Mouse (Mus musculus) myocyte (in vitro differentiated cells): ENCODE data around the gene Grtp1. TPM values are rescaled to one million over a fixed set of nuclear protein-coding genes. Genes with fewer than 3 reads are reported as not detected.

Experiments used
- H3K27me3 ChIP-seq: one replicate; pipeline ENCODE4 v1.6.1; 2011; ENCODE audit not compliant: control insufficient read depth, insufficient read depth, insufficient read length
- H3K36me3 ChIP-seq: one replicate; pipeline ENCODE4 v1.6.1; 2011; ENCODE audit not compliant: control insufficient read depth, insufficient read depth
- H3K4me2 ChIP-seq: one replicate; pipeline ENCODE4 v1.6.1; 2011; ENCODE audit warnings: low read depth, control low read depth
- H3K4me3 ChIP-seq: one replicate; pipeline ENCODE4 v1.5.1; 2011; ENCODE audit warnings: mild to moderate bottlenecking, control low read depth, moderate library complexity
- H3K79me2 ChIP-seq: one replicate; pipeline ENCODE4 v1.6.1; 2011; ENCODE audit not compliant: control insufficient read depth, insufficient read depth
- H3ac ChIP-seq: one replicate; pipeline ENCODE4 v1.6.1; 2011; ENCODE audit not compliant: control insufficient read depth, insufficient read length
- CEBPB ChIP-seq: IDR thresholded peaks from 2 replicates; pipeline ENCODE4 v1.6.1; 2011; ENCODE audit warnings: mild to moderate bottlenecking, moderate library complexity; ENCODE audit not compliant: poor library complexity, insufficient read depth, severe bottlenecking
- E2F4 ChIP-seq: IDR thresholded peaks from one replicate; pipeline ENCODE4 v1.6.1; 2011; ENCODE audit warnings: mild to moderate bottlenecking, control low read depth, moderate library complexity; ENCODE audit not compliant: insufficient read depth
- MAX ChIP-seq: IDR thresholded peaks from one replicate; pipeline ENCODE4 v1.6.1; 2011; ENCODE audit warnings: low read depth, mild to moderate bottlenecking, control low read depth
- MYOD1 ChIP-seq, 3 experiments: IDR thresholded peaks; one replicate each; pipeline ENCODE4 v1.6.1; 2011; ENCODE audit warnings: control low read depth in 2 of 3, low read depth in 2 of 3, mild to moderate bottlenecking in 2 of 3, moderate library complexity in 1 of 3; ENCODE audit not compliant: insufficient read length in 2 of 3, control insufficient read depth in 1 of 3
- MYOG ChIP-seq, 3 experiments: IDR thresholded peaks; one replicate each; pipeline ENCODE4 v1.6.1; 2011; ENCODE audit warnings: control low read depth in 2 of 3, low read depth in 2 of 3, mild to moderate bottlenecking in 2 of 3; ENCODE audit not compliant: insufficient read length in 2 of 3, control insufficient read depth in 1 of 3, insufficient read depth in 1 of 3
- POLR2A ChIP-seq: IDR thresholded peaks from one replicate; pipeline ENCODE4 v1.6.1; 2011; ENCODE audit warnings: low read depth, mild to moderate bottlenecking, control low read depth, moderate library complexity; ENCODE audit not compliant: insufficient read length
- POLR2AphosphoS2 ChIP-seq: IDR thresholded peaks from one replicate; pipeline ENCODE4 v1.6.1; 2011; ENCODE audit warnings: low read depth, control low read depth; ENCODE audit not compliant: insufficient read length
- REST ChIP-seq: IDR thresholded peaks from one replicate; pipeline ENCODE4 v1.6.1; 2011; ENCODE audit warnings: mild to moderate bottlenecking, control low read depth, moderate library complexity; ENCODE audit not compliant: insufficient read depth, insufficient read length
- SRF ChIP-seq: IDR thresholded peaks from one replicate; pipeline ENCODE4 v1.6.1; 2011; ENCODE audit warnings: low read depth; ENCODE audit not compliant: control insufficient read depth, insufficient read length
- TCF12 ChIP-seq: IDR thresholded peaks from one replicate; pipeline ENCODE4 v1.6.1; 2011; ENCODE audit warnings: mild to moderate bottlenecking, control low read depth; ENCODE audit not compliant: poor library complexity, insufficient read depth, severe bottlenecking
- TCF3 ChIP-seq: IDR thresholded peaks from one replicate; pipeline ENCODE4 v1.6.1; 2011; ENCODE audit warnings: low read depth, control low read depth; ENCODE audit not compliant: insufficient read length
- USF1 ChIP-seq: IDR thresholded peaks from one replicate; pipeline ENCODE4 v1.6.1; 2011; ENCODE audit warnings: low read depth, mild to moderate bottlenecking, control low read depth, moderate library complexity
- polyA plus RNA-seq: library from polyadenylated mRNA; unstranded; fragments of >200 nt; fragmentation: generic; extraction: Trizol; gene quantifications from one replicate; pipeline ENCODE4 v1.2.1, GENCODE M21; 2012; ENCODE audit warnings: missing spikeins

Grtp1 gene
- polyA plus RNA-seq, 1 experiment: 34.4 TPM

- Histone ChIP-seq H3K79me2 (no peaks in the 10 kb centered on the region), H3K36me3 (peaks cover 5% of the 10 kb centered on the region), H3K4me2 (peak overlapping the region; percentile 36), H3ac (no peak overlapping the region), H3K4me3 (no peak overlapping the region), H3K27me3 (no peaks in the 10 kb centered on the region)
- TF ChIP-seq MYOD1 (IDR thresholded peaks at IDR 0.05; ENCODE audit: control insufficient read depth in 1 of 3, insufficient read length in 2 of 3, low read depth in 2 of 3) (no peak), TCF3 (no peak), CEBPB (no peak), SRF (no peak), TCF12 (no peak), REST (no peak), MYOG (IDR thresholded peaks at IDR 0.05; ENCODE audit: control insufficient read depth in 1 of 3, insufficient read depth in 1 of 3, insufficient read length in 2 of 3, low read depth in 2 of 3) (no peak), POLR2A (no peak)
These were observed 13.6 kb downstream of the Grtp1 start for GRCm38 (mm10) chr8:13186819-13187218.

- TF ChIP-seq TCF3: no peak
- peaks cover 15% of the 10 kb centered on the region for H3K36me3 ChIP-seq
- H3K4me2 ChIP-seq: no peak overlapping the region
- no peaks in the 10 kb centered on the region for H3K79me2 ChIP-seq
- no peak overlapping the region for H3K4me3 ChIP-seq
- no peak overlapping the region for H3ac ChIP-seq
- H3K27me3 ChIP-seq: no peaks in the 10 kb centered on the region
These were observed 18.8 kb downstream of the Grtp1 start for GRCm38 (mm10) chr8:13181691-13181976.

DNA sequence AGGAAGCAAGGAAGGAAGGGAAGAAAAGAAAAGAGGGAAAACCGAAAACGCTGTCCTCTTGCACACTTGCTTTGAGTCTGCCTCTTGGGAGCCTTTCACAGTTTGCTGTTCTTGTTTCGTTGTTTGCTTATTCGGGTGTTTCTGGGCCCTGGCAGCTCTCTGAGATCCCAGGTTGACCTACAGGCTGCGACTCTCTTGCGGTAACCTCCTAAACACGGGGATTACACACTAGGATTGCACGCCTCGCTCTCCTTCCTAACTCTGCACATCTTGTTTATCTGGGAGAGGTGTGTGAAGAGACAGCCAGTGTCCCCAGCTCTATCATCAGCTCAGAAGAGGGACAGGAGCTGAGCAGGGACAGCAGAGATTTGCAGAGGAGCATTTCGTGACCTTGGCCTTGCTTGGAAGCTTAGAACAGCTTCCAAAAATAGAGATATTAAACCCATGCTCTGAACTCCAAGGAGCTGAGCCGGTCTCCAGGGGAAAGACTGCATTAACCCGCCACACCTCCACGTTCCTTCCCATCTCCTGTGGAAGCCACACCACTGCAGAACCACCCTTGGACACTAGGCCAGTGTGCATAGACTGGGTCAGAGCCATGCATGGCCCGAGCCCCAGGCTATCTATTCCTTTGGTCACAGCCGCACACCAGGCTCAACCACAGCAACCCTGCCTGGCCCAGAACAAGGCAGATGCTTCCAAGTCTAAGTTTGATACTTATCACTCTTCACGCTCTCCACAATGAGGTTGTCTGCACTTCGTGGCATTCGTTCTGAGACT is 19.3 kb downstream of the Grtp1 start:
- no peak overlapping the region for H3K4me2 ChIP-seq
- no peaks in the 10 kb centered on the region for H3K79me2 ChIP-seq
- H3K4me3 ChIP-seq: no peak overlapping the region
- TF ChIP-seq MYOG (IDR thresholded peaks at IDR 0.05; ENCODE audit: control insufficient read depth in 1 of 3, insufficient read depth in 1 of 3, insufficient read length in 2 of 3, low read depth in 2 of 3) (peak in 1 of 3 experiments; percentile 44), POLR2AphosphoS2 (peak; percentile 30), MAX (no peak), CEBPB (no peak), E2F4 (no peak)
- H3ac ChIP-seq: no peak overlapping the region
- peaks cover 20% of the 10 kb centered on the region for H3K36me3 ChIP-seq
- no peaks in the 10 kb centered on the region for H3K27me3 ChIP-seq

- Histone ChIP-seq H3K4me3 (no peak overlapping the region), H3K27me3 (no peaks in the 10 kb centered on the region), H3K36me3 (peaks cover 23% of the 10 kb centered on the region), H3K4me2 (no peak overlapping the region), H3K79me2 (no peaks in the 10 kb centered on the region), H3ac (no peak overlapping the region)
- no peak for TF ChIP-seq MAX
- no peak for TF ChIP-seq TCF3
- TF ChIP-seq MYOG (IDR thresholded peaks at IDR 0.05; ENCODE audit: control insufficient read depth in 1 of 3, insufficient read depth in 1 of 3, insufficient read length in 2 of 3, low read depth in 2 of 3): no peak
- no peak for TF ChIP-seq E2F4
- no peak for TF ChIP-seq MYOD1 (IDR thresholded peaks at IDR 0.05; ENCODE audit: control insufficient read depth in 1 of 3, insufficient read length in 2 of 3, low read depth in 2 of 3)
- no peak for TF ChIP-seq POLR2A
- no peak for TF ChIP-seq TCF12
- TF ChIP-seq REST: no peak
- no peak for TF ChIP-seq USF1
- no peak for TF ChIP-seq SRF
- no peak for TF ChIP-seq POLR2AphosphoS2
- no peak for TF ChIP-seq CEBPB
These were observed 20.0 kb downstream of the Grtp1 start for GRCm38 (mm10) chr8:13180408-13180807.

GRCm38 (mm10) chr8:13179948-13180347 is 20.5 kb downstream of the Grtp1 start:
- Histone ChIP-seq H3K36me3 (peaks cover 23% of the 10 kb centered on the region), H3K79me2 (no peaks in the 10 kb centered on the region), H3K4me3 (no peak overlapping the region), H3ac (no peak overlapping the region), H3K27me3 (no peaks in the 10 kb centered on the region), H3K4me2 (no peak overlapping the region)
- TF ChIP-seq E2F4 (no peak), POLR2A (no peak), MYOG (IDR thresholded peaks at IDR 0.05; ENCODE audit: control insufficient read depth in 1 of 3, insufficient read depth in 1 of 3, insufficient read length in 2 of 3, low read depth in 2 of 3) (no peak), CEBPB (no peak)
